Mouse (Mus musculus) limb, embryonic 13.5 days (tissue): ENCODE measurements around the gene Sfxn1. TPM values are rescaled to one million over a fixed set of nuclear protein-coding genes. Genes with fewer than 3 reads are reported as not detected.
A peak's percentile ranks its signal among the peaks of the same experiment; 100 is the strongest.

ENCODE experiments used
- ATAC-seq: fragments of 200-750 bp; cut with Nextera tagmentation; 2 replicates; pipeline ENCODE4 v1.8.0; 2017; ENCODE audit warnings: low read depth, moderate number of reproducible peaks, moderate TSS enrichment; ENCODE audit not compliant: low FRiP score
- H3K27ac ChIP-seq: fragments of 300-500 bp; sonication (generic); 2 replicates; pipeline ENCODE4 v1.5.1; 2015; ENCODE audit warnings: inconsistent platforms, mild to moderate bottlenecking, moderate library complexity
- H3K27me3 ChIP-seq: fragments of 300-500 bp; sonication (generic); 2 replicates; pipeline ENCODE4 v1.6.1; 2015; ENCODE audit warnings: mild to moderate bottlenecking, inconsistent platforms
- H3K36me3 ChIP-seq: fragments of 300-500 bp; sonication (generic); 2 replicates; pipeline ENCODE4 v1.6.1; 2015; ENCODE audit warnings: inconsistent platforms, mild to moderate bottlenecking, moderate library complexity
- H3K4me1 ChIP-seq: fragments of 300-500 bp; sonication (generic); 2 replicates; pipeline ENCODE4 v1.6.1; 2015; ENCODE audit warnings: inconsistent platforms
- H3K4me2 ChIP-seq: fragments of 300-500 bp; sonication (generic); replicated peaks from 2 replicates; pipeline ENCODE4 v1.6.1; 2015; ENCODE audit warnings: inconsistent platforms, mild to moderate bottlenecking, moderate library complexity
- H3K4me3 ChIP-seq: fragments of 300-500 bp; sonication (generic); 2 replicates; pipeline ENCODE4 v1.5.1; 2015; ENCODE audit warnings: moderate library complexity, mild to moderate bottlenecking, inconsistent platforms
- H3K9ac ChIP-seq: fragments of 300-500 bp; sonication (generic); 2 replicates; pipeline ENCODE4 v1.6.1; 2015; ENCODE audit warnings: mild to moderate bottlenecking, inconsistent platforms
- H3K9me3 ChIP-seq: fragments of 300-500 bp; sonication (generic); 2 replicates; pipeline ENCODE4 v1.6.1; 2016; ENCODE audit warnings: inconsistent platforms
- whole genome bisulfite sequencing: fragments of 180-500 bp; shearing (Covaris S2); methylation state at CpG from one replicate; pipeline ENCODE4 v1.1.7; 2015; 5-methylcytosine and 5-hydroxymethylcytosine counted together
- polyA plus RNA-seq: library from polyadenylated mRNA; unstranded; fragments of >200 nt; fragmentation: Nextera tagmentation; extraction: Ambion mirVana; gene quantifications from 2 replicates; pipeline ENCODE4 v1.2.1, GENCODE M21; 2015

Sfxn1 gene
- polyA plus RNA-seq, 1 experiment from 2014 or later: 53.7 TPM

GRCm38 (mm10) chr13:54079782-54080759, 8.4 kb downstream of the Sfxn1 start:
- WGBS: 71% methylated on average over 12 of the region's 12 CpGs
- no peak overlapping the region for H3K4me3 ChIP-seq
- no peaks in the 10 kb centered on the region for H3K9me3 ChIP-seq
- no peak overlapping the region for H3K4me2 ChIP-seq
- no peak for ATAC-seq
- no peaks in the 10 kb centered on the region for H3K27me3 ChIP-seq
- no peaks in the 10 kb centered on the region for H3K36me3 ChIP-seq
- no peak overlapping the region for H3K9ac ChIP-seq
- peaks cover 16% of the 10 kb centered on the region for H3K4me1 ChIP-seq
- H3K27ac ChIP-seq: 0 out of 2 replicates have a peak overlapping the region, but pooled peaks have one; percentile 22

- Histone ChIP-seq H3K36me3 (peaks cover 5% of the 10 kb centered on the region), H3K27me3 (no peaks in the 10 kb centered on the region), H3K4me1 (peaks cover 15% of the 10 kb centered on the region), H3K27ac (no peak overlapping the region), H3K4me2 (no peak overlapping the region), H3K4me3 (no peak overlapping the region), H3K9ac (no peak overlapping the region), H3K9me3 (no peaks in the 10 kb centered on the region)
- ATAC-seq: no peak
- WGBS: 92% methylated on average over 1 of the region's 1 CpGs
Measured at GRCm38 (mm10) chr13:54080785-54081184, 9.1 kb downstream of the Sfxn1 start.

GRCm38 (mm10) chr13:54082946-54083345, 11.3 kb downstream of the Sfxn1 start:
- Histone ChIP-seq H3K27ac (no peak overlapping the region), H3K9me3 (no peaks in the 10 kb centered on the region), H3K4me2 (no peak overlapping the region), H3K9ac (no peak overlapping the region), H3K36me3 (peaks cover 22% of the 10 kb centered on the region), H3K27me3 (no peaks in the 10 kb centered on the region), H3K4me1 (peaks cover 15% of the 10 kb centered on the region), H3K4me3 (no peak overlapping the region)
- no peak for ATAC-seq
- WGBS: 86% methylated on average over 5 of the region's 5 CpGs

- no peak for ATAC-seq
- WGBS: 52% methylated on average over 4 of the region's 4 CpGs
- Histone ChIP-seq H3K4me2 (no peak overlapping the region), H3K9ac (no peak overlapping the region), H3K36me3 (peaks cover 35% of the 10 kb centered on the region), H3K27me3 (no peaks in the 10 kb centered on the region), H3K4me3 (no peak overlapping the region), H3K4me1 (peaks cover 15% of the 10 kb centered on the region), H3K9me3 (no peaks in the 10 kb centered on the region), H3K27ac (no peak overlapping the region)
Measured at GRCm38 (mm10) chr13:54084178-54084577, 12.5 kb downstream of the Sfxn1 start.

GRCm38 (mm10) chr13:54084826-54085225, 13.2 kb downstream of the Sfxn1 start:
- no peaks in the 10 kb centered on the region for H3K9me3 ChIP-seq
- 72% methylated on average over 5 of the region's 5 CpGs for WGBS
- H3K27me3 ChIP-seq: no peaks in the 10 kb centered on the region
- H3K9ac ChIP-seq: no peak overlapping the region
- H3K27ac ChIP-seq: no peak overlapping the region
- peaks cover 10% of the 10 kb centered on the region for H3K4me1 ChIP-seq
- no peak overlapping the region for H3K4me2 ChIP-seq
- no peak overlapping the region for H3K4me3 ChIP-seq
- peaks cover 41% of the 10 kb centered on the region for H3K36me3 ChIP-seq
- no peak for ATAC-seq

- Histone ChIP-seq H3K9ac (no peak overlapping the region), H3K36me3 (peaks cover 43% of the 10 kb centered on the region), H3K4me2 (no peak overlapping the region), H3K4me1 (peaks cover 5% of the 10 kb centered on the region), H3K4me3 (no peak overlapping the region), H3K27ac (no peak overlapping the region), H3K27me3 (no peaks in the 10 kb centered on the region), H3K9me3 (no peaks in the 10 kb centered on the region)
- WGBS: 91% methylated on average over 18 of the region's 18 CpGs
- ATAC-seq: no peak
Measured at GRCm38 (mm10) chr13:54085266-54085665, 13.6 kb downstream of the Sfxn1 start.

GRCm38 (mm10) chr13:54091719-54092118, 20.1 kb downstream of the Sfxn1 start:
- Histone ChIP-seq H3K36me3 (peaks cover 75% of the 10 kb centered on the region), H3K9ac (no peak overlapping the region)
- no peak for ATAC-seq

GRCm38 (mm10) chr13:54094349-54094748, 22.7 kb downstream of the Sfxn1 start:
- Histone ChIP-seq H3K9me3 (no peaks in the 10 kb centered on the region), H3K27me3 (no peaks in the 10 kb centered on the region), H3K4me3 (no peak overlapping the region), H3K27ac (no peak overlapping the region), H3K4me2 (no peak overlapping the region), H3K9ac (no peak overlapping the region), H3K36me3 (peaks cover 60% of the 10 kb centered on the region), H3K4me1 (no peaks in the 10 kb centered on the region)
- WGBS: 93% methylated on average over 4 of the region's 4 CpGs
- ATAC-seq: no peak

More at GRCm38 (mm10) chr13:54091719-54092118, 20.1 kb downstream of the Sfxn1 start:
- H3K27ac ChIP-seq: no peak overlapping the region
- H3K9me3 ChIP-seq: no peaks in the 10 kb centered on the region
- no peaks in the 10 kb centered on the region for H3K27me3 ChIP-seq
- H3K4me1 ChIP-seq: no peaks in the 10 kb centered on the region
- H3K4me3 ChIP-seq: no peak overlapping the region
- no peak overlapping the region for H3K4me2 ChIP-seq
- 84% methylated on average over 6 of the region's 6 CpGs for WGBS

GRCm38 (mm10) chr13:54094963-54095362, 23.3 kb downstream of the Sfxn1 start:
- Histone ChIP-seq H3K4me2 (no peak overlapping the region), H3K36me3 (peaks cover 59% of the 10 kb centered on the region), H3K9me3 (no peaks in the 10 kb centered on the region), H3K9ac (no peak overlapping the region), H3K27ac (no peak overlapping the region), H3K4me1 (no peaks in the 10 kb centered on the region), H3K4me3 (no peak overlapping the region), H3K27me3 (no peaks in the 10 kb centered on the region)
- 83% methylated on average over 6 of the region's 6 CpGs for WGBS
- ATAC-seq: no peak

GRCm38 (mm10) chr13:54095721-54096120, 24.1 kb downstream of the Sfxn1 start:
- 81% methylated on average over 8 of the region's 8 CpGs for WGBS
- Histone ChIP-seq H3K9me3 (no peaks in the 10 kb centered on the region), H3K36me3 (peaks cover 64% of the 10 kb centered on the region), H3K27me3 (no peaks in the 10 kb centered on the region), H3K9ac (no peak overlapping the region), H3K4me3 (no peak overlapping the region), H3K4me1 (no peaks in the 10 kb centered on the region), H3K4me2 (no peak overlapping the region), H3K27ac (no peak overlapping the region)
- no peak for ATAC-seq

GRCm38 (mm10) chr13:54097227-54097626, 25.6 kb downstream of the Sfxn1 start:
- H3K9ac ChIP-seq: no peak overlapping the region
- no peaks in the 10 kb centered on the region for H3K9me3 ChIP-seq
- no peak overlapping the region for H3K27ac ChIP-seq
- no peak overlapping the region for H3K4me3 ChIP-seq
- no peaks in the 10 kb centered on the region for H3K27me3 ChIP-seq
- H3K4me1 ChIP-seq: no peaks in the 10 kb centered on the region
- H3K4me2 ChIP-seq: no peak overlapping the region
- WGBS: 93% methylated on average over 4 of the region's 4 CpGs
- ATAC-seq: no peak
- H3K36me3 ChIP-seq: peaks cover 53% of the 10 kb centered on the region

GRCm38 (mm10) chr13:54097797-54098196, 26.1 kb downstream of the Sfxn1 start:
- peaks cover 47% of the 10 kb centered on the region for H3K36me3 ChIP-seq
- no peaks in the 10 kb centered on the region for H3K27me3 ChIP-seq
- no peak overlapping the region for H3K27ac ChIP-seq
- no peaks in the 10 kb centered on the region for H3K4me1 ChIP-seq
- H3K4me2 ChIP-seq: no peak overlapping the region
- 88% methylated on average over 6 of the region's 6 CpGs for WGBS
- ATAC-seq: no peak
- no peaks in the 10 kb centered on the region for H3K9me3 ChIP-seq
- H3K9ac ChIP-seq: no peak overlapping the region
- H3K4me3 ChIP-seq: no peak overlapping the region
